Mouse (Mus musculus): ENCODE measurements at regions not wholly inside any gene's neighbourhood (a gene's known extent, or its start where the extent isn't known, plus 50 kb on each side); places are given as distances from the start of the nearest gene placed in this dataset.
A peak's percentile ranks its signal among the peaks of the same experiment; 100 is the strongest.

GRCm38 (mm10) chr16:75104894-75105293, 481.0 kb downstream of the Lipi start:
- WGBS = 36% methylated on average over 6 of the region's 6 CpGs
- no peak for ATAC-seq (ENCODE audit: low FRiP score)
- H3K9me3 ChIP-seq (replicated peaks) = no peaks in the 10 kb centered on the region
- no peaks in the 10 kb centered on the region for H3K36me3 ChIP-seq
- no peak overlapping the region for H3K27ac ChIP-seq (replicated peaks)
- no peak overlapping the region for H3K4me2 ChIP-seq
- no peaks in the 10 kb centered on the region for H3K27me3 ChIP-seq (replicated peaks)
- no peaks in the 10 kb centered on the region for H3K4me1 ChIP-seq
- H3K4me3 ChIP-seq (replicated peaks) = no peak overlapping the region
- no peak overlapping the region for H3K9ac ChIP-seq (replicated peaks)

DNA sequence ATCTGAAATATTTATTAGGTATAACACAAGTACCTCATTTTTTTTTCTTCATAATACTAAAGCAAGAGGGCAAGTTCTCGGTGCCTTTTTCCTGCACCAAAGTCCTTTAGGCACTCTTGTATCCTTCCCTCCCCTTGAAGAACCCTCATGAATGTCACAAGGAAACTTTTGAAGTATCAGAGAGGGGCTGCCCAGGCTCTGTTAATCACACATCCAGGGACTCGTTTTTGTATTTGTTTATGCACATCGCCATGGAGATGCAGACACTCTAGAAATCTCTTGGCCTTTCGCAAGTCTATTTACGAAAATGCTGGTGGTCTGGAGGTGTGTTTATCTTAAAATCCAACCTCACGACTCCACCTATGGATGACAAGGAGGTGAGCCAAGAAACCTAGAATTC, 492.7 kb downstream of the Lipi start:
- peak overlapping the region; percentile 36 for H3K9ac ChIP-seq (replicated peaks)
- H3K36me3 ChIP-seq = no peaks in the 10 kb centered on the region
- H3K27me3 ChIP-seq (replicated peaks) = no peaks in the 10 kb centered on the region
- H3K27ac ChIP-seq (replicated peaks) = peak overlapping the region; percentile 61
- no peaks in the 10 kb centered on the region for H3K9me3 ChIP-seq (replicated peaks)
- peak overlapping the region; percentile 42 for H3K4me3 ChIP-seq (replicated peaks)
- H3K4me2 ChIP-seq = peak overlapping the region; percentile 57
- WGBS = 25% methylated on average over 6 of the region's 6 CpGs
- H3K4me1 ChIP-seq = peaks cover 19% of the 10 kb centered on the region
- peak; percentile 28; the same call in 1 of the 2 replicates for ATAC-seq (ENCODE audit: low FRiP score)

DNA sequence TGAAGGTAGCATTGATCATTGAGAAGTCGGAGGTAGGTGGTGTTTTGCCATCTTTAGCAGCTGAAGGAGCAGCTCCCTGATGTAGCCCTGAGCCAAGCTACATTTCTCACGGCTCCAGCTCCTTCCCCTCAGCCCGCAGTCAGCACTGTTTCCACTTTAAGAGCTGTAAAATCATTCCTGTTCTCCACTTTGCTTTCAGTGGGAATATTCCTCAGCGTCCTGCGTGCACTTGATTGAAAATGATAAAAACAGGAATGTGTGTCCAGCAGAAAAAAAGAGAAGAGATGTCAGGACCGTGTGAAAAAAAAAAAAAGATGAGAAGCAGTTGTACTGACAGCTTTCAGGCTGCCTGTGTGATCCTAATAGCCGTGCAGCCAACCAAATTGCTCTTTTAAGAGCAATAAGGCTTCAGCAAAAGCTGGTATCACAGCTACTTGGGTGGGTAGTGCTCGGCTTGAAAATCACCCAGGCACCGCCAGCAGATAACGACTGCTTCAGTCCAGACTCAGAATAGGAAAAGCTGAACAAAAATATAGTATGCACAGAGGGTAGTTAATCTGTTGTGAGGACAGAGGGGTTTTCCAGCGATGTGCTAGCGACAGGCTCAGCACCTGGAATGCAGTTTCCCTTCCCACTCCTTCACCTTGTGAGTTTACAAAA, 493.3 kb downstream of the Lipi start:
- H3K27ac ChIP-seq (replicated peaks) = peak overlapping the region; percentile 61
- H3K4me1 ChIP-seq = peaks cover 19% of the 10 kb centered on the region
- no peaks in the 10 kb centered on the region for H3K27me3 ChIP-seq (replicated peaks)
- H3K9ac ChIP-seq (replicated peaks) = peak overlapping the region; percentile 36
- H3K4me3 ChIP-seq (replicated peaks) = peak overlapping the region; percentile 42
- ATAC-seq (ENCODE audit: low FRiP score) = peak; percentile 79
- no peaks in the 10 kb centered on the region for H3K36me3 ChIP-seq
- H3K4me2 ChIP-seq = peak overlapping the region; percentile 57
- 3% methylated on average over 12 of the region's 12 CpGs for WGBS
- H3K9me3 ChIP-seq (replicated peaks) = no peaks in the 10 kb centered on the region

GRCm38 (mm10) chr16:75091931-75092330, 493.9 kb downstream of the Lipi start:
- 32% methylated on average over 2 of the region's 2 CpGs for WGBS
- Histone ChIP-seq H3K9ac (replicated peaks) (peak overlapping the region; percentile 36), H3K27ac (replicated peaks) (peak overlapping the region; percentile 61), H3K4me3 (replicated peaks) (peak overlapping the region; percentile 42), H3K9me3 (replicated peaks) (no peaks in the 10 kb centered on the region), H3K27me3 (replicated peaks) (no peaks in the 10 kb centered on the region), H3K4me2 (peak overlapping the region; percentile 57), H3K36me3 (no peaks in the 10 kb centered on the region), H3K4me1 (peaks cover 19% of the 10 kb centered on the region)
- ATAC-seq (ENCODE audit: low FRiP score) = peak; percentile 18; the same call in 1 of the 2 replicates

GRCm38 (mm10) chr16:75089383-75090035, 496.4 kb downstream of the Lipi start:
- H3K4me1 ChIP-seq = peaks cover 19% of the 10 kb centered on the region
- WGBS = 64% methylated on average over 6 of the region's 6 CpGs
- H3K36me3 ChIP-seq = no peaks in the 10 kb centered on the region
- H3K27ac ChIP-seq (replicated peaks) = no peak overlapping the region
- no peaks in the 10 kb centered on the region for H3K9me3 ChIP-seq (replicated peaks)
- no peaks in the 10 kb centered on the region for H3K27me3 ChIP-seq (replicated peaks)
- no peak overlapping the region for H3K4me2 ChIP-seq
- no peak overlapping the region for H3K4me3 ChIP-seq (replicated peaks)
- ATAC-seq (ENCODE audit: low FRiP score) = no peak
- H3K9ac ChIP-seq (replicated peaks) = no peak overlapping the region

GRCm38 (mm10) chr16:75088701-75089100, 497.2 kb downstream of the Lipi start:
- ATAC-seq (ENCODE audit: low FRiP score) = no peak
- no peak overlapping the region for H3K4me2 ChIP-seq
- no peak overlapping the region for H3K9ac ChIP-seq (replicated peaks)
- H3K27me3 ChIP-seq (replicated peaks) = no peaks in the 10 kb centered on the region
- 79% methylated on average over 5 of the region's 5 CpGs for WGBS
- no peak overlapping the region for H3K27ac ChIP-seq (replicated peaks)
- H3K4me3 ChIP-seq (replicated peaks) = no peak overlapping the region
- H3K4me1 ChIP-seq = peaks cover 19% of the 10 kb centered on the region
- no peaks in the 10 kb centered on the region for H3K9me3 ChIP-seq (replicated peaks)
- H3K36me3 ChIP-seq = no peaks in the 10 kb centered on the region

DNA sequence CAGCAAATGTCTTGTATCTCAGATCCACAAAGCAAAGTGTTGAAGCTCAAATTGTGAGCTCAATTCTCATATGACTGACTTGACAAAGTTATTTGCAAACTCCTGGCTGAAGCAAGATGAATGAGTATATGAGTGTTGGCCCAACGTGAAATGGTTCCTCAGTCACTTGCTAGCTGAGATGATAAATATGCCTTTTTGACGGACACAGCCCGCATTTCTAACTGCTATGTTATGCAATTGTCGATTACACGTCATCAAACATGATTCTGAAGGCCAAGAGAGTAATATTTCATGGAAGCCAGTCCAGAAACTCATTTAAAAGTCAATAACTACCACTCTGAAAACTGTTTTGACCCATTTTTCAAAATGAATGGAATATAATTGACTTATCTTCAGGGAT, 520.6 kb downstream of the Lipi start:
- Histone ChIP-seq H3K4me2 (no peak overlapping the region), H3K27me3 (replicated peaks) (no peaks in the 10 kb centered on the region), H3K9ac (replicated peaks) (no peak overlapping the region), H3K9me3 (replicated peaks) (no peaks in the 10 kb centered on the region), H3K4me1 (no peaks in the 10 kb centered on the region), H3K4me3 (replicated peaks) (no peak overlapping the region), H3K27ac (replicated peaks) (no peak overlapping the region), H3K36me3 (no peaks in the 10 kb centered on the region)
- 81% methylated on average over 5 of the region's 5 CpGs for WGBS
- no peak for ATAC-seq (ENCODE audit: low FRiP score)

- Histone ChIP-seq H3K9me3 (replicated peaks) (no peaks in the 10 kb centered on the region), H3K36me3 (no peaks in the 10 kb centered on the region), H3K27me3 (replicated peaks) (no peaks in the 10 kb centered on the region), H3K4me2 (no peak overlapping the region), H3K27ac (replicated peaks) (no peak overlapping the region), H3K9ac (replicated peaks) (no peak overlapping the region), H3K4me3 (replicated peaks) (no peak overlapping the region), H3K4me1 (no peaks in the 10 kb centered on the region)
- ATAC-seq (ENCODE audit: low FRiP score) = no peak
These were observed 532.9 kb downstream of the Lipi start for GRCm38 (mm10) chr16:75052953-75053352.

- H3K27me3 ChIP-seq (replicated peaks) = no peaks in the 10 kb centered on the region
- H3K4me3 ChIP-seq (replicated peaks) = no peak overlapping the region
- no peaks in the 10 kb centered on the region for H3K4me1 ChIP-seq
- H3K4me2 ChIP-seq = no peak overlapping the region
- no peaks in the 10 kb centered on the region for H3K36me3 ChIP-seq
- no peak for ATAC-seq (ENCODE audit: low FRiP score)
- H3K27ac ChIP-seq (replicated peaks) = no peak overlapping the region
- H3K9me3 ChIP-seq (replicated peaks) = no peaks in the 10 kb centered on the region
- WGBS = 71% methylated on average over 2 of the region's 2 CpGs
- H3K9ac ChIP-seq (replicated peaks) = no peak overlapping the region
These were observed 539.9 kb downstream of the Lipi start for GRCm38 (mm10) chr16:75045969-75046368.

Data from neural tube, embryonic 15.5 days (tissue).